Mouse (Mus musculus) heart, embryonic 15.5 days (tissue): Measurements from ENCODE around the gene B430306N03Rik. TPM values are rescaled to one million over a fixed set of nuclear protein-coding genes. Genes with fewer than 3 reads are reported as not detected.
"Not testable (repeated sequence)": the region's sequence is repeated elsewhere in the genome, so short reads cannot be mapped to it uniquely, and the experiment has no call there.

Experiments
- ATAC-seq: fragments of 200-750 bp; cut with Nextera tagmentation; replicated peaks from 2 replicates; pipeline ENCODE4 v1.8.0; 2017; ENCODE audit warnings: low read depth, moderate TSS enrichment; ENCODE audit not compliant: insufficient number of reproducible peaks, insufficient read depth, low FRiP score
- H3K27ac ChIP-seq: fragments of 300-500 bp; sonication (generic); 2 replicates; pipeline ENCODE4 v1.5.1; 2015; ENCODE audit warnings: mild to moderate bottlenecking, inconsistent platforms
- H3K27me3 ChIP-seq: fragments of 300-500 bp; sonication (generic); 2 replicates; pipeline ENCODE4 v1.6.1; 2015; ENCODE audit warnings: inconsistent platforms
- H3K36me3 ChIP-seq: fragments of 300-500 bp; sonication (generic); 2 replicates; pipeline ENCODE4 v1.6.1; 2015; ENCODE audit warnings: mild to moderate bottlenecking, inconsistent platforms
- H3K4me1 ChIP-seq: fragments of 300-500 bp; sonication (generic); replicated peaks from 2 replicates; pipeline ENCODE4 v1.6.1; 2015; ENCODE audit warnings: inconsistent platforms
- H3K4me2 ChIP-seq: fragments of 300-500 bp; sonication (generic); 2 replicates; pipeline ENCODE4 v1.6.1; 2015; ENCODE audit warnings: inconsistent platforms, mild to moderate bottlenecking, moderate library complexity
- H3K4me3 ChIP-seq: fragments of 300-500 bp; sonication (generic); 2 replicates; pipeline ENCODE4 v1.5.1; 2015; ENCODE audit warnings: mild to moderate bottlenecking, inconsistent platforms
- H3K9ac ChIP-seq: fragments of 300-500 bp; sonication (generic); 2 replicates; pipeline ENCODE4 v1.6.1; 2015; ENCODE audit warnings: mild to moderate bottlenecking, inconsistent platforms
- H3K9me3 ChIP-seq: fragments of 300-500 bp; sonication (generic); replicated peaks from 2 replicates; pipeline ENCODE4 v1.6.1; 2016; ENCODE audit warnings: inconsistent platforms
- WGBS: fragments of 180-500 bp; shearing (Covaris S2); methylation state at CpG from one replicate; pipeline ENCODE4 v1.1.7; 2015; ENCODE audit warnings: mixed read lengths; 5-methylcytosine and 5-hydroxymethylcytosine counted together
- polyA plus RNA-seq: library from polyadenylated mRNA; unstranded; fragments of >200 nt; fragmentation: Nextera tagmentation; extraction: Ambion mirVana; gene quantifications from 2 replicates; pipeline ENCODE4 v1.2.1, GENCODE M21; 2015

B430306N03Rik gene
- polyA plus RNA-seq, 1 experiment from 2014 or later, result 0.16 TPM

DNA sequence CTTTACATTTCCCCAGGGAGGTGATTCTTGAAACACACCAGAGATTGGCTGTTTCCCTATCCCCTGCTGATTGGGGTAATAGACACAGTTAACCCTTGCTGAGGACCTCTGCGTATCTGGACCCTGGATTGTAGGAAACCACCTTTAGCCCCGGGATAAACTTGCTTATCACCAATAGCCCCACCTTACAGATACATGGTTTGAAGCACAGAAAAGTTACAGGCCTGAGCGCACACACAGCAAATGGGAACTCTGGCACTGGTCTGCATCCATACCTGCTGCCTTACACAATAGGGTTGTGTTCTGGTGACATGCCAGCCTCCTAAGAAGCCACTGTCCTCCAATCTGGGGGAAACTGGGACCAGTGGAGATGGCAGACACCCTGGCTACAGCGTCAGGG, 29.9 kb downstream of the B430306N03Rik start:
- Histone ChIP-seq H3K4me2 (no peak overlapping the region), H3K9me3 (no peaks in the 10 kb centered on the region), H3K4me1 (no peaks in the 10 kb centered on the region), H3K4me3 (no peak overlapping the region), H3K36me3 (no peaks in the 10 kb centered on the region), H3K27ac (no peak overlapping the region), H3K27me3 (no peaks in the 10 kb centered on the region), H3K9ac (no peak overlapping the region)
- ATAC-seq, result no peak
- WGBS, result 64% methylated on average over 4 of the region's 4 CpGs

DNA sequence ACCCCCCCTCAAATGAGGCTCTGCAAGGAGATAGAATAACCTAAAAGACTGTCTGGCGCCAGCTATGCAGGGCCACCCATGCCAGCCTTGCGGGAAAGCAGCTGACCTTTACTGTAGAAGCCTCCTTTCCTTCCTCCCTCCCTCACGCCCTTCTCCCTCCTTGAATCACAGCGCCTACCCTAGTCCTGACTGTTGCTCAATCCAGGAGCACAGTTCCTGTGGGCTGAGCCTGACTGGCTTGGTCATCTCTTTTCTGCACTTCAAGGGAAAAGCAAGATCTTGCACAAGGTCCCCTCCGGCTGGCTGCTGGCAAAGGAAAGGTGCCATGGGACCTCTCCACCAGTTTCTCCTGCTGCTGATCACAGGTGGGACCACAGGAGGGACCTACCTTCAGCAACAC, 30.3 kb downstream of the B430306N03Rik start, which contains the start of gene Trem2:
TSS of gene Trem2 (plus strand) at position 171 of the 400 bp plus-strand sequence.
- H3K27me3 ChIP-seq, result no peaks in the 10 kb centered on the region
- no peak within 1 kb of the TSS for H3K4me2 ChIP-seq
- H3K36me3 ChIP-seq, result no peaks in the 10 kb centered on the region
- H3K9ac ChIP-seq, result no peak within 1 kb of the TSS
- WGBS, result 65% methylated on average over 5 of the region's 5 CpGs
- no peaks in the 10 kb centered on the region for H3K4me1 ChIP-seq
- H3K4me3 ChIP-seq, result no peak within 1 kb of the TSS
- H3K9me3 ChIP-seq, result no peaks in the 10 kb centered on the region
- H3K27ac ChIP-seq, result no peak within 1 kb of the TSS
- no peak for ATAC-seq

DNA sequence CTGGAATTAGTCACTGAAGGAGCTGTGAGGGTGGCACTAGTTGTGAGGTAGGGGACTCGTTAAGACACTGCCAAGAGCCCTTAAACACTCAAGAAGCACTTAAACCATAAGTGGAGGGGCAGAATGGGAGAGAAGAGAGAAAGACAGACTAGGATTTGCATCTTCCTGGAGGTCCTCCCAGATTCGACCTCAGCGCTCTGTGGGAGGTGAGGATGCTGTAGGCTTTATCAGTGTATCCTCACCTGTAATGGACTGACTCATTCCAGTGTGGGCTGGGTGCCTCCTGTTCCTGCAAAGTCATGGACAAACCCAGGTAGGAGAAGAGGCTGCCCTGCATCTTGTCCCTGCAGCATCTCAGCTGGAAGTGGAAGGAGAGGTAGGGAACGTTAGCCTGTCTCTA, 30.9 kb downstream of the B430306N03Rik start:
- no peaks in the 10 kb centered on the region for H3K27me3 ChIP-seq

DNA sequence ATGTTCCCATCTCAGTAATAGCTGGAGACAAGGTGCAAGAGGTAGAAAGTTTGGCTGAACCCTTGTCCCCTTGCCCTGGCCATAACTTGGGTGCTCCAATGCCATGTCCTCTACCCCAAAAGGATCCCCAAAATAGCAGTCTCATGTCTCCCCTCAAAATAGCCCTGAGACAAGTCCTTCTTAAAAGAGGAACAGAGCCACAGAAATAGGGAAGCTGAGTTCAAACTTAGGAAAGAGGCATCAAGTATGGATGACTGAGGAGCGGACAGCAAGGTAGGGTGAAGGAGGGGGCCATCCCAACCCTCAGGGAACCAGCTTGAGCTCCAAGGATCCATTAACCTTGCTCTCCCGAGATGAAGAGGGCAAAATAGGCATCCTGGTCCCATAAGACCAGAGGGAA, 31.3 kb downstream of the B430306N03Rik start:
- Histone ChIP-seq H3K4me2 (no peak overlapping the region), H3K36me3 (no peaks in the 10 kb centered on the region), H3K27me3 (no peaks in the 10 kb centered on the region), H3K27ac (no peak overlapping the region), H3K9ac (no peak overlapping the region), H3K4me3 (no peak overlapping the region), H3K9me3 (no peaks in the 10 kb centered on the region), H3K4me1 (no peaks in the 10 kb centered on the region)
- 78% methylated on average over 2 of the region's 2 CpGs for WGBS
- ATAC-seq, result no peak

More for the DNA sequence above, 30.9 kb downstream of the B430306N03Rik start:
- Histone ChIP-seq H3K4me1 (no peaks in the 10 kb centered on the region), H3K9me3 (no peaks in the 10 kb centered on the region), H3K9ac (no peak overlapping the region), H3K4me2 (no peak overlapping the region), H3K36me3 (no peaks in the 10 kb centered on the region), H3K27ac (no peak overlapping the region), H3K4me3 (no peak overlapping the region)
- no peak for ATAC-seq
- 49% methylated on average over 4 of the region's 4 CpGs for WGBS

DNA sequence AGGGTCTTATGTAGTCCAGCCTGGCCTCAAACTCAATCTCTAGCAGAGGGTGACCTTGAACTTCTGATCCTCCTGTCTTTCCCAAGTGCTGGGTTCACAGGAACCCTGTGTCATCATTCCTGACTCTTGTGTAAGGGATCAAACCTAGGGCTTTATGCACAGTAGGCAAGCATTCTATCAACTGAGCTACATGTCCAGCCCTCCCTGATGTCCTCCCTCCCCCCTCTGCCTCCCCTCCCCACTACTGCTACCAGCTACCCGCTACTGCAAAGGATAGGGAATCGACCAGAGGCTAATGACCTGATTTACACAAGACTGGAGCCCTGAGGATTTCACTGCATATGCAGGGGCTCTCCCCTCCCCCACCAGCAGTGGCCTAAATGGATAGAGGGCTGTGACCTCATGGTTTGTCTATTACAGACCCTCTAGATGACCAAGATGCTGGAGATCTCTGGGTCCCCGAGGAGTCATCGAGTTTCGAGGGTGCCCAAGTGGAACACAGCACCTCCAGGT, 34.8 kb downstream of the B430306N03Rik start:
- Histone ChIP-seq H3K4me3 (no peak overlapping the region), H3K9ac (no peak overlapping the region), H3K36me3 (no peaks in the 10 kb centered on the region), H3K27ac (no peak overlapping the region), H3K9me3 (no peaks in the 10 kb centered on the region), H3K4me2 (no peak overlapping the region), H3K27me3 (no peaks in the 10 kb centered on the region), H3K4me1 (no peaks in the 10 kb centered on the region)
- no peak for ATAC-seq
- WGBS, result 73% methylated on average over 5 of the region's 5 CpGs

DNA sequence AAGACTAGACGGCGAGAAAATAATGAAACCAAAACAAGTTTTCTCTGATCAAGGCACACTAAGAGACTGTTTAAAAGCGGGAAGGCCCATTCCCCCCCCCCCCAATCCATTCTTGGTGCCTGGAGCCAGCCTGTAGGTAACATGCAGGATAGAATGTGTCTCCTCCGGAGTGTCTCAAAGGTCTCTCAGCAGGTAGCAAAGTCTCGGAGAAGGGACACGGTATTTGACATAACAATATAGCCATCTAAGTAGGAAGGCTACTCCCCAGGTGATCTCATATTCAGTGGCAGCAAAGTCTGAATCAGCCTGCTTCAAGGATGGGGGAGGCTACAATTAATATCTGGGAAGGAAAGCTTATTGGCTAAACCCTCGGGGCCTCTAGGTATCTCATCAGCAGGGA, 37.0 kb downstream of the B430306N03Rik start:
- not testable (repeated sequence) for H3K4me1 ChIP-seq, H3K9me3 ChIP-seq, ATAC-seq, H3K4me3 ChIP-seq, H3K9ac ChIP-seq, H3K36me3 ChIP-seq, H3K4me2 ChIP-seq, H3K27ac ChIP-seq, H3K27me3 ChIP-seq
- WGBS, result 77% methylated on average over 7 of the region's 7 CpGs

DNA sequence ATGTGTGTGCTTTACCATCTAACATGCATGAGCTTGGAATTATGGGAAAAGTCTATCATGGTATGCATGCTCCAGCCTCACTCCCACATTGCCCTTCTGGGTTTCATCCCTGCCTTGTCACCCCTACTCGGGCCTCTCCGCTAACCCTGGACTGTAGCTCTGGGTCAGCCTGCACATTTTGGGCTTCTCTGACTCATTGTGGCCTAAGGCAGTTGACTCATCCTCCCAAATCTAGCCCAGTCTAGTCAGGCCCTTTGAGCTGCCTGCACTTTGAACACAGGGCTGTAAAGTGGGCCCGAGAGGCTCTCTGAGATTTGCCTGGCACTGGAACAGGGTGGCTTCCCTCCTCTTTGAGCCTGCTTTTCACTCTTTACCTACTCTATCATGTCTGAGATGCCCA, 39.9 kb downstream of the B430306N03Rik start:
- no peak overlapping the region for H3K4me3 ChIP-seq
- H3K27me3 ChIP-seq, result no peaks in the 10 kb centered on the region
- peaks cover 2% of the 10 kb centered on the region; the same call in 1 of the 2 replicates for H3K4me1 ChIP-seq
- ATAC-seq, result no peak
- H3K4me2 ChIP-seq, result no peak overlapping the region
- H3K9me3 ChIP-seq, result no peaks in the 10 kb centered on the region
- no peaks in the 10 kb centered on the region for H3K36me3 ChIP-seq
- no peak overlapping the region for H3K9ac ChIP-seq
- no peak overlapping the region for H3K27ac ChIP-seq
- 84% methylated on average over 3 of the region's 3 CpGs for WGBS

DNA sequence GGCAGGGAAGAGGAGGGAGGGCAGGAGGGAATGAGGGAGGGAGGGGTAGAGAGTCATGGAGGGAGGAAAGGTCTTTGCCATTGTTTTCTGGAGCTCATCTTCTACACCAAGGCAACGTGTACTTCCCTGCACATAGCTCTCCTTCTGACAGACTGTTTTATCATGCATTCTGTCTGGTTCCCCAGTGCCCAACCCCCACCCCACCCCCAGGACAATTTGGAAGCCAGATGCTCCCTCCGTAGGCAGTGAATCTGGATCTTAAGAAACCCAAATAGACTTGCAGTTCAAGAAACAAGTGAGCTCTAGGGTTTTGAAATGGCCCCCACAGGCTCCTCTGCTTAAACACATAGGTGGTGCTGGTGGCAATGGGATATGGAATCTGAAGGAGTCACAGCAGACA, 42.0 kb downstream of the B430306N03Rik start:
- no peak overlapping the region for H3K9ac ChIP-seq
- H3K9me3 ChIP-seq, result no peaks in the 10 kb centered on the region
- no peak overlapping the region for H3K4me3 ChIP-seq
- no peak overlapping the region for H3K27ac ChIP-seq
- WGBS, result 55% methylated on average over 2 of the region's 2 CpGs
- no peak for ATAC-seq
- no peaks in the 10 kb centered on the region for H3K27me3 ChIP-seq
- H3K36me3 ChIP-seq, result no peaks in the 10 kb centered on the region
- H3K4me1 ChIP-seq, result peaks cover 14% of the 10 kb centered on the region
- H3K4me2 ChIP-seq, result no peak overlapping the region

DNA sequence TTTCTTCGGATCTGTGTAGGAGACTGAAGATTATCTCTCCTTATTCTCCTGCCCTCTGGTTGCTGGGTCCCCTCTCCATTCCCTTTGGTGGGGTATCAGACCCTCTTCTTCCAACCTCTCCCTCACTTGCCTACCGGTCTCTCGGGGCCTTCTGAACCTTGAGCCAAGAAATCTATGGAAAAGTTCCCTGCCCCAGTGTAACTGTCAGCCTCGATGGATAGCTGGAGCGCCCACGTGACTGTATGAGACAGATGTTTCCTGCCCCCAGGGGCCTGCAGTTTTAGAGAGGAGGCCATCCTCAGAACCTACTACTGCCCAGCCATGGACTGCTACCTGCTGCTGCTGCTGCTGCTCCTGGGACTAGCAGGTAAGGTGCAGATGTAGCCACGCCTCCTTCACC, 43.7 kb downstream of the B430306N03Rik start, which contains the start of gene Treml1:
TSS of gene Treml1 (plus strand) at position 301 of the 400 bp plus-strand sequence.
- no peak within 1 kb of the TSS for H3K27ac ChIP-seq
- no peak within 1 kb of the TSS for H3K4me3 ChIP-seq
- H3K27me3 ChIP-seq, result no peaks in the 10 kb centered on the region
- no peaks in the 10 kb centered on the region for H3K9me3 ChIP-seq
- no peak within 1 kb of the TSS for H3K9ac ChIP-seq
- ATAC-seq, result no peak
- no peaks in the 10 kb centered on the region for H3K36me3 ChIP-seq
- 69% methylated on average over 7 of the region's 7 CpGs for WGBS
- no peak within 1 kb of the TSS for H3K4me2 ChIP-seq
- peaks cover 27% of the 10 kb centered on the region for H3K4me1 ChIP-seq

DNA sequence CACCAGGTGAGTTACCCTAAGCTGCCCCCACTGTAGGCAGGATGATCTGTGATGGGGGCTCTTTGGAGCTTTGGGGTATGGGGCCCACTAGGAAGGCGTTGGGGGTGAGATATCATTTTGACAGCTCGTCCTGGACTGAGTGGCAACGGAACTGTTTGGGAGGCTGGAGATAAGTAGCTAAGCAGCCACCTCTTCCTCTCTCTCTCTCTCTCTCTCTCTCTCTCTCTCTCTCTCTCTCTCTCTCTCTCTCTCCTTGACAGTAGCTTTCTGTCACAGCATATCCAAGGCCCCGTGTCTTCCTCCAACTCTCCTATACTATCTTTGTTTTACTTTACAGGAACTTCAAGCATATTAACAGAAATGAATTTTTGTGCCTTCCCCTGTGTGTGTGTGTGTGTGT, 44.5 kb downstream of the B430306N03Rik start:
- Histone ChIP-seq H3K4me1 (peaks cover 27% of the 10 kb centered on the region), H3K4me2 (no peak overlapping the region), H3K9ac (no peak overlapping the region), H3K36me3 (no peaks in the 10 kb centered on the region), H3K9me3 (no peaks in the 10 kb centered on the region), H3K27me3 (no peaks in the 10 kb centered on the region), H3K4me3 (no peak overlapping the region), H3K27ac (no peak overlapping the region)
- WGBS, result 22% methylated on average over 4 of the region's 4 CpGs
- no peak for ATAC-seq

DNA sequence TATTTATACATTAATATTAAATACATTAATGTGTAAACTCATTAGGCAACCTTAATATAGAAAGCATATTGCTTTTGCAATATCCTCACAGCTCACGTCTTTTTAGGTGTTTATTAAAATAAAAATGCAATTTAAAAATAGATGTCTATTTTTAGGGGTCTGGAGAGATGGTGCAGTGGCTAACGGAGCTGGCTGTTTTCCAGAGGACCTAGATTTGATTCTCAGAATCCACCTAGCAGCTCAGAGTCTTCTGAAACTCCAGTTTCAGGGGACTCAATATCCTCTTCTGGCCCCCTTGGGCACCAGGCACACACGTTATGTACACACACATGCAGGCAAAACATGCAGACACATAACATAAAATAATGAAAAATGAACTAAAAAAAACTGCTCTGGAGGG, 46.4 kb downstream of the B430306N03Rik start:
- Histone ChIP-seq H3K36me3 (no peaks in the 10 kb centered on the region), H3K4me1 (peaks cover 27% of the 10 kb centered on the region), H3K27me3 (no peaks in the 10 kb centered on the region), H3K9ac (no peak overlapping the region), H3K4me2 (peak overlapping the region; percentile 52), H3K27ac (peak overlapping the region; percentile 81), H3K9me3 (no peaks in the 10 kb centered on the region), H3K4me3 (no peak overlapping the region)
- 28% methylated on average over 3 of the region's 3 CpGs for WGBS
- ATAC-seq, result no peak

DNA sequence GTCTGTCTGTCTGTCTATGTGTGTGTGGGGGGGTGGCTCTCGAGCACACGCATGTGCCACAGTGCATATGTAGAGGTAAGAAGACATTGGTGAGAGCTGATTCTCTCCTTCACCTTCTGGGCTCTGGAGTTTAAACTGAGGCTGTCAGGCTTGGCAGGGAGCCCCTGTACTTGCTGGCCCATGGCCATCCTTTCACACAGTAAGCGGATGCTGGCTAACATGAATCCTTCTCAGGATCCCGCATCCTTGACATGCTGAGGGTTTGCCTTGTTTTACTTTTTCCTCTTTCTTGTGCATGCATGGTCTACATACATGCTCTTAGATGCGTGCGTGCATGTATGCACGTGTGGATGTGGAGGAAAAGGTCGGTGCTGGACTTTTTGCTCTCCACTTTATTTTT, 47.0 kb downstream of the B430306N03Rik start:
- no peak for ATAC-seq
- H3K9me3 ChIP-seq, result no peaks in the 10 kb centered on the region
- no peak overlapping the region for H3K4me3 ChIP-seq
- H3K9ac ChIP-seq, result no peak overlapping the region
- H3K27me3 ChIP-seq, result no peaks in the 10 kb centered on the region
- H3K4me1 ChIP-seq, result peaks cover 27% of the 10 kb centered on the region
- peak overlapping the region; percentile 81 for H3K27ac ChIP-seq
- 58% methylated on average over 8 of the region's 8 CpGs for WGBS
- H3K4me2 ChIP-seq, result peak overlapping the region; percentile 52
- no peaks in the 10 kb centered on the region for H3K36me3 ChIP-seq
